Mouse (Mus musculus) hindbrain, embryonic 15.5 days (tissue): ENCODE measurements at regions not wholly inside any gene's neighbourhood (a gene's known extent, or its start where the extent isn't known, plus 50 kb on each side); places are given as distances from the start of the nearest gene placed in this dataset.
"Not testable (repeated sequence)": the region's sequence is repeated elsewhere in the genome, so short reads cannot be mapped to it uniquely, and the experiment has no call there.

Source experiments
- ATAC-seq: fragments of 200-750 bp; cut with Nextera tagmentation; 2 replicates; pipeline ENCODE4 v1.8.0; 2017; ENCODE audit warnings: low read depth, moderate number of reproducible peaks, moderate TSS enrichment; ENCODE audit not compliant: low FRiP score
- H3K27ac ChIP-seq: fragments of 300-500 bp; sonication (generic); replicated peaks from 2 replicates; pipeline ENCODE4 v1.5.1; 2015; ENCODE audit warnings: mild to moderate bottlenecking, inconsistent platforms
- H3K27me3 ChIP-seq: fragments of 300-500 bp; sonication (generic); 2 replicates; pipeline ENCODE4 v1.6.1; 2015; ENCODE audit warnings: control low read depth, inconsistent platforms
- H3K36me3 ChIP-seq: fragments of 300-500 bp; sonication (generic); 2 replicates; pipeline ENCODE4 v1.6.1; 2015; ENCODE audit warnings: control low read depth, inconsistent platforms
- H3K4me1 ChIP-seq: fragments of 300-500 bp; sonication (generic); replicated peaks from 2 replicates; pipeline ENCODE4 v1.6.1; 2015; ENCODE audit warnings: control low read depth, inconsistent platforms
- H3K4me2 ChIP-seq: fragments of 300-500 bp; sonication (generic); 2 replicates; pipeline ENCODE4 v1.6.1; 2015; ENCODE audit warnings: moderate library complexity, mild to moderate bottlenecking, inconsistent platforms
- H3K4me3 ChIP-seq: fragments of 300-500 bp; sonication (generic); 2 replicates; pipeline ENCODE4 v1.5.1; 2015; ENCODE audit warnings: mild to moderate bottlenecking, inconsistent platforms
- H3K9ac ChIP-seq: fragments of 300-500 bp; sonication (generic); 2 replicates; pipeline ENCODE4 v1.6.1; 2015; ENCODE audit warnings: inconsistent platforms
- H3K9me3 ChIP-seq: fragments of 300-500 bp; sonication (generic); 2 replicates; pipeline ENCODE4 v1.6.1; 2016; ENCODE audit warnings: control low read depth, inconsistent platforms
- WGBS: fragments of 180-500 bp; shearing (Covaris S2); methylation state at CpG from one replicate; pipeline ENCODE4 v1.1.7; 2015; 5-methylcytosine and 5-hydroxymethylcytosine counted together

DNA sequence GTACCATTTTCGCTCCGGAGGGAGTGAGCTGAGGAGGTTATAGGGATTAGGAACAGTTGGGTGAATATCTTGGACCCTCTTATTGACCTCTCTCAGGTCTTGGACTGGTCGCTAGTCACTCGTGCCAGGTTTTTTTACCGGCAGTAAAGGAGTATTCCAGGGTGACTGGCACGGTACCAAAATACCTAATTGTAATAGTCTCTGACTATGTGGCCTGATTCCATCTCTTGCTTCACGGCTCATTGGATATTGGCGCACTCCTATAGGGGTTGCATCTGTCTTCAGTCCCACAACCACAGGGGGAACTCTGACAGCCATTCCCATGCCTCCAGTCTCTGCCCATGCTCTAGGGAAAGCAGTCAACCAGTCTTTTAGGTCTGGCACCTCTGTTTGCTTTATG is 1008.4 kb downstream of the Cntnap5b start:
- not testable (repeated sequence) for H3K27me3 ChIP-seq, H3K36me3 ChIP-seq, H3K4me1 ChIP-seq, ATAC-seq, H3K4me3 ChIP-seq, H3K27ac ChIP-seq, H3K4me2 ChIP-seq, H3K9ac ChIP-seq, H3K9me3 ChIP-seq
- WGBS, result 73% methylated on average over 8 of the region's 8 CpGs

GRCm38 (mm10) chr1:100787766-100788165 is 1015.2 kb downstream of the Cntnap5b start:
- H3K9ac ChIP-seq, result no peak overlapping the region
- 47% methylated on average over 1 of the region's 1 CpGs for WGBS
- ATAC-seq, result no peak
- H3K36me3 ChIP-seq, result no peaks in the 10 kb centered on the region
- H3K4me3 ChIP-seq, result no peak overlapping the region
- H3K27me3 ChIP-seq, result no peaks in the 10 kb centered on the region
- no peaks in the 10 kb centered on the region for H3K9me3 ChIP-seq
- H3K27ac ChIP-seq, result no peak overlapping the region
- no peak overlapping the region for H3K4me2 ChIP-seq
- no peaks in the 10 kb centered on the region for H3K4me1 ChIP-seq

DNA sequence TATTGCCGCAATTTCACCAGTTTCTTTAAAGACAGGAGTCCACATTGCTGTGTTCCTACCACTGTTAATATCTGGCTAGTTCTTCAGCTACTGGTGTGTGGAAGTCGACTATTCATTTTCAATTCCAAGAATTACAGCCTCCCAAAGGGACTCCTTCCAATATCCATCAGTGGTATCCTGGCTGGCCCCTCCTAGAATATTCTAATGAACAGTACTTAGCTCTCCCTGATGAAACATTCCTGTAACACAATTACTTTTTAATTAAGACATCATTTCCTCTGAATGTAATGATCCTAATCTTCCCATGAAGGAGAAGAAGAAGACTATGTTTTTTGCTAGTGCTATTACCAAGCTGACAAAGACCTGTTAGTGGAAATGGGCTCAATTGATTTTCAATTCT is 1028.5 kb downstream of the Cntnap5b start:
- 0 out of 2 replicates have a peak, but pooled peaks have one; percentile 42 for ATAC-seq
- H3K27ac ChIP-seq, result no peak overlapping the region
- H3K4me3 ChIP-seq, result no peak overlapping the region
- H3K27me3 ChIP-seq, result no peaks in the 10 kb centered on the region
- 72% methylated on average over 2 of the region's 2 CpGs for WGBS
- H3K4me1 ChIP-seq, result no peaks in the 10 kb centered on the region
- H3K9me3 ChIP-seq, result no peaks in the 10 kb centered on the region
- H3K9ac ChIP-seq, result no peak overlapping the region
- no peak overlapping the region for H3K4me2 ChIP-seq
- no peaks in the 10 kb centered on the region for H3K36me3 ChIP-seq
